Mouse (Mus musculus) hindbrain, embryonic 15.5 days (tissue): Measurements from ENCODE around the gene Qrich2. TPM values are rescaled to one million over a fixed set of nuclear protein-coding genes. Genes with fewer than 3 reads are reported as not detected.

Experiments
- ATAC-seq: fragments of 200-750 bp; cut with Nextera tagmentation; 2 replicates; pipeline ENCODE4 v1.8.0; 2017; ENCODE audit warnings: low read depth, moderate number of reproducible peaks, moderate TSS enrichment; ENCODE audit not compliant: low FRiP score
- H3K27ac ChIP-seq: fragments of 300-500 bp; sonication (generic); replicated peaks from 2 replicates; pipeline ENCODE4 v1.5.1; 2015; ENCODE audit warnings: mild to moderate bottlenecking, inconsistent platforms
- H3K27me3 ChIP-seq: fragments of 300-500 bp; sonication (generic); 2 replicates; pipeline ENCODE4 v1.6.1; 2015; ENCODE audit warnings: control low read depth, inconsistent platforms
- H3K36me3 ChIP-seq: fragments of 300-500 bp; sonication (generic); 2 replicates; pipeline ENCODE4 v1.6.1; 2015; ENCODE audit warnings: control low read depth, inconsistent platforms
- H3K4me1 ChIP-seq: fragments of 300-500 bp; sonication (generic); replicated peaks from 2 replicates; pipeline ENCODE4 v1.6.1; 2015; ENCODE audit warnings: control low read depth, inconsistent platforms
- H3K4me2 ChIP-seq: fragments of 300-500 bp; sonication (generic); 2 replicates; pipeline ENCODE4 v1.6.1; 2015; ENCODE audit warnings: moderate library complexity, mild to moderate bottlenecking, inconsistent platforms
- H3K4me3 ChIP-seq: fragments of 300-500 bp; sonication (generic); 2 replicates; pipeline ENCODE4 v1.5.1; 2015; ENCODE audit warnings: mild to moderate bottlenecking, inconsistent platforms
- H3K9ac ChIP-seq: fragments of 300-500 bp; sonication (generic); 2 replicates; pipeline ENCODE4 v1.6.1; 2015; ENCODE audit warnings: inconsistent platforms
- H3K9me3 ChIP-seq: fragments of 300-500 bp; sonication (generic); 2 replicates; pipeline ENCODE4 v1.6.1; 2016; ENCODE audit warnings: control low read depth, inconsistent platforms
- WGBS: fragments of 180-500 bp; shearing (Covaris S2); methylation state at CpG from one replicate; pipeline ENCODE4 v1.1.7; 2015; 5-methylcytosine and 5-hydroxymethylcytosine counted together
- polyA plus RNA-seq: library from polyadenylated mRNA; unstranded; fragments of >200 nt; fragmentation: Nextera tagmentation; extraction: Ambion mirVana; gene quantifications from 2 replicates; pipeline ENCODE4 v1.2.1, GENCODE M21; 2015

Qrich2 gene
- polyA plus RNA-seq, 1 experiment from 2014 or later, result 0.47 TPM

- Histone ChIP-seq H3K9me3 (no peaks in the 10 kb centered on the region), H3K27ac (no peak overlapping the region), H3K9ac (no peak overlapping the region), H3K4me1 (peaks cover 11% of the 10 kb centered on the region), H3K4me3 (no peak overlapping the region), H3K36me3 (peaks cover 3% of the 10 kb centered on the region; the same call in 1 of the 2 replicates), H3K27me3 (peaks cover 9% of the 10 kb centered on the region), H3K4me2 (no peak overlapping the region)
- 76% methylated on average over 15 of the region's 15 CpGs for WGBS
- ATAC-seq, result no peak
Observed at GRCm38 (mm10) chr11:116442129-116442866, 23.7 kb downstream of the Qrich2 start.

- no peaks in the 10 kb centered on the region for H3K27me3 ChIP-seq
- H3K27ac ChIP-seq, result no peak overlapping the region
- peaks cover 22% of the 10 kb centered on the region for H3K4me1 ChIP-seq
- H3K36me3 ChIP-seq, result peaks cover 3% of the 10 kb centered on the region; the same call in 1 of the 2 replicates
- no peak overlapping the region for H3K4me2 ChIP-seq
- no peaks in the 10 kb centered on the region for H3K9me3 ChIP-seq
- no peak overlapping the region for H3K9ac ChIP-seq
- ATAC-seq, result no peak
- WGBS, result 77% methylated on average over 7 of the region's 7 CpGs
- H3K4me3 ChIP-seq, result no peak overlapping the region
Observed at GRCm38 (mm10) chr11:116440408-116441068, 25.5 kb downstream of the Qrich2 start.

GRCm38 (mm10) chr11:116439269-116440240, 26.5 kb downstream of the Qrich2 start:
- Histone ChIP-seq H3K36me3 (peaks cover 3% of the 10 kb centered on the region; the same call in 1 of the 2 replicates), H3K4me3 (no peak overlapping the region), H3K27me3 (no peaks in the 10 kb centered on the region), H3K4me2 (no peak overlapping the region), H3K9ac (no peak overlapping the region), H3K9me3 (no peaks in the 10 kb centered on the region), H3K27ac (no peak overlapping the region; the same call in 1 of the 2 replicates), H3K4me1 (peaks cover 29% of the 10 kb centered on the region)
- no peak for ATAC-seq
- WGBS, result 87% methylated on average over 19 of the region's 19 CpGs

- no peak for ATAC-seq
Observed at GRCm38 (mm10) chr11:116437541-116437940, 28.5 kb downstream of the Qrich2 start.

GRCm38 (mm10) chr11:116436725-116437331, 29.2 kb downstream of the Qrich2 start:
- H3K4me3 ChIP-seq, result no peak overlapping the region

More at GRCm38 (mm10) chr11:116437541-116437940, 28.5 kb downstream of the Qrich2 start:
- WGBS, result 91% methylated on average over 11 of the region's 11 CpGs
- Histone ChIP-seq H3K4me2 (no peak overlapping the region), H3K27me3 (no peaks in the 10 kb centered on the region), H3K9ac (0 out of 2 replicates have a peak overlapping the region, but pooled peaks have one; percentile 17), H3K4me1 (peaks cover 29% of the 10 kb centered on the region), H3K9me3 (no peaks in the 10 kb centered on the region), H3K4me3 (no peak overlapping the region), H3K27ac (no peak overlapping the region), H3K36me3 (peaks cover 3% of the 10 kb centered on the region; the same call in 1 of the 2 replicates)

GRCm38 (mm10) chr11:116435992-116436724, 29.9 kb downstream of the Qrich2 start:
- no peak for ATAC-seq
- WGBS, result 54% methylated on average over 5 of the region's 5 CpGs
- Histone ChIP-seq H3K36me3 (peaks cover 3% of the 10 kb centered on the region; the same call in 1 of the 2 replicates), H3K4me1 (peaks cover 29% of the 10 kb centered on the region), H3K9ac (peak overlapping the region; percentile 65; the same call in 1 of the 2 replicates), H3K4me2 (peak overlapping the region; percentile 74), H3K27ac (0 out of 2 replicates have a peak overlapping the region, but pooled peaks have one; percentile 11), H3K4me3 (peak overlapping the region; percentile 65), H3K27me3 (no peaks in the 10 kb centered on the region), H3K9me3 (no peaks in the 10 kb centered on the region)

More at GRCm38 (mm10) chr11:116436725-116437331, 29.2 kb downstream of the Qrich2 start:
- WGBS, result 60% methylated on average over 4 of the region's 4 CpGs
- Histone ChIP-seq H3K27ac (no peak overlapping the region), H3K27me3 (no peaks in the 10 kb centered on the region), H3K9ac (0 out of 2 replicates have a peak overlapping the region, but pooled peaks have one; percentile 17), H3K9me3 (no peaks in the 10 kb centered on the region), H3K4me2 (peak overlapping the region; percentile 74), H3K36me3 (peaks cover 3% of the 10 kb centered on the region; the same call in 1 of the 2 replicates), H3K4me1 (peaks cover 29% of the 10 kb centered on the region)
- ATAC-seq, result no peak

- peak overlapping the region; percentile 89 for H3K27ac ChIP-seq
- peaks cover 3% of the 10 kb centered on the region; the same call in 1 of the 2 replicates for H3K36me3 ChIP-seq
- peak overlapping the region; percentile 65 for H3K9ac ChIP-seq
- H3K4me3 ChIP-seq, result peak overlapping the region; percentile 65
- no peaks in the 10 kb centered on the region for H3K27me3 ChIP-seq
- WGBS, result 51% methylated on average over 12 of the region's 12 CpGs
- peaks cover 29% of the 10 kb centered on the region for H3K4me1 ChIP-seq
- H3K9me3 ChIP-seq, result no peaks in the 10 kb centered on the region
- no peak for ATAC-seq
- peak overlapping the region; percentile 74 for H3K4me2 ChIP-seq
Observed at GRCm38 (mm10) chr11:116434967-116435752, 30.9 kb downstream of the Qrich2 start.

- Histone ChIP-seq H3K27ac (peak overlapping the region; percentile 89), H3K4me2 (peak overlapping the region; percentile 74), H3K4me3 (peak overlapping the region; percentile 65), H3K9ac (peak overlapping the region; percentile 65), H3K36me3 (peaks cover 3% of the 10 kb centered on the region; the same call in 1 of the 2 replicates), H3K4me1 (peaks cover 29% of the 10 kb centered on the region), H3K27me3 (no peaks in the 10 kb centered on the region), H3K9me3 (no peaks in the 10 kb centered on the region)
- ATAC-seq, result peak; percentile 1; the same call in 1 of the 2 replicates
- under 1% methylated on average over 33 of the region's 67 CpGs for WGBS
Observed at GRCm38 (mm10) chr11:116434287-116434966, 31.6 kb downstream of the Qrich2 start.

- Histone ChIP-seq H3K36me3 (peaks cover 3% of the 10 kb centered on the region; the same call in 1 of the 2 replicates), H3K9me3 (no peaks in the 10 kb centered on the region), H3K9ac (peak within 1 kb of the TSS; percentile 65), H3K4me1 (peaks cover 29% of the 10 kb centered on the region), H3K27me3 (no peaks in the 10 kb centered on the region), H3K27ac (peak within 1 kb of the TSS; percentile 89), H3K4me2 (peak within 1 kb of the TSS; percentile 74), H3K4me3 (peak within 1 kb of the TSS; percentile 65)
- peak; percentile 99 for ATAC-seq
- WGBS, result 3% methylated on average over 50 of the region's 66 CpGs
Observed at GRCm38 (mm10) chr11:116433356-116434286, 32.4 kb downstream of the Qrich2 start, which contains the start of gene Ubald2. Ubald2 (plus strand) TSS chr11:116434094.
